Mouse (Mus musculus): ENCODE results near the gene Oaz2. TPM values are rescaled to one million over a fixed set of nuclear protein-coding genes. Genes with fewer than 3 reads are reported as not detected.

The Oaz2 gene
- polyA plus RNA-seq (2014; fragmentation: Nextera tagmentation; extraction: Ambion mirVana) = 204 and 224 TPM in 2 replicates

- H3K4me3 ChIP-seq (ENCODE audit: low read depth, low read length) = no peak within 1 kb of the TSS
- H3K4me1 ChIP-seq (replicated peaks; ENCODE audit: control insufficient read depth, insufficient read depth, low read length) = no peaks in the 10 kb centered on the region
- no peaks in the 10 kb centered on the region for H3K36me3 ChIP-seq (ENCODE audit: control insufficient read depth, insufficient read depth, low read length)
- no peak within 1 kb of the TSS for H3K27ac ChIP-seq (ENCODE audit: low read depth, low read length)
- ATAC-seq (ENCODE audit: low FRiP score) = no peak
- 94% methylated on average over 8 of the region's 8 CpGs for WGBS
- H3K27me3 ChIP-seq (ENCODE audit: control insufficient read depth, insufficient read depth, low read length) = no peaks in the 10 kb centered on the region
- no peak within 1 kb of the TSS for H3K4me2 ChIP-seq (replicated peaks; ENCODE audit: low read depth, low read length)
- DNase-seq (ENCODE audit: low spot score) = no peak
- H3K9me3 ChIP-seq (ENCODE audit: control insufficient read depth, low read length) = no peaks in the 10 kb centered on the region
- H3K9ac ChIP-seq (ENCODE audit: low read depth, low read length) = no peak within 1 kb of the TSS
These were observed at the start of gene Oaz2 for GRCm38 (mm10) chr9:65667701-65668100. Gene Oaz2, plus strand, starts transcription at chr9:65668001.

DNA sequence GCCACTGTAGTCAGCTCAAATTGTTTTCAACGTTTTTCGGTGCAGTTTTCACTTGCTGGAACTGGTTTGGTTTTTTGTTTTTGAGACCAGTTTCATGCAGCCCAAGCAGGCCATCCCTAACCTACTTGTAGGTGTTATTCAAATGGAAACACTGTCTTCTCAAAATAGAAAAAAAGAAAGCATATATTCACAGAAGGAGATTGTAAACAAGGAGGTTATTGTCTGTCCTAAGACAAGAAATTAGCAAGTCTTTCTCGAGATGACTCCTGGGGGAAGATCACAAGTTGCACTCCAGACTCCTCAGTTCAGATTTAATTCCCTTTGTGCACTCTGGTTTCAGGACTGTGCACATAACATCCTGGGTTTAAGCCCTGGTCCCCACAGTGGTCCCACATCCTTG lies 48.5 kb upstream of the Oaz2 start:
- H3K4me3 ChIP-seq (ENCODE audit: low read depth, low read length) = no peak overlapping the region
- H3K4me1 ChIP-seq (replicated peaks; ENCODE audit: control insufficient read depth, insufficient read depth, low read length) = no peaks in the 10 kb centered on the region
- no peak overlapping the region for H3K9ac ChIP-seq (ENCODE audit: low read depth, low read length)
- 62% methylated on average over 3 of the region's 3 CpGs for WGBS
- no peaks in the 10 kb centered on the region for H3K36me3 ChIP-seq (ENCODE audit: control insufficient read depth, insufficient read depth, low read length)
- no peaks in the 10 kb centered on the region for H3K9me3 ChIP-seq (ENCODE audit: control insufficient read depth, low read length)
- ATAC-seq (ENCODE audit: low FRiP score) (no peak), DNase-seq (ENCODE audit: low spot score) (no peak)
- no peak overlapping the region for H3K27ac ChIP-seq (ENCODE audit: low read depth, low read length)
- H3K4me2 ChIP-seq (replicated peaks; ENCODE audit: low read depth, low read length) = no peak overlapping the region
- no peaks in the 10 kb centered on the region for H3K27me3 ChIP-seq (ENCODE audit: control insufficient read depth, insufficient read depth, low read length)

DNA sequence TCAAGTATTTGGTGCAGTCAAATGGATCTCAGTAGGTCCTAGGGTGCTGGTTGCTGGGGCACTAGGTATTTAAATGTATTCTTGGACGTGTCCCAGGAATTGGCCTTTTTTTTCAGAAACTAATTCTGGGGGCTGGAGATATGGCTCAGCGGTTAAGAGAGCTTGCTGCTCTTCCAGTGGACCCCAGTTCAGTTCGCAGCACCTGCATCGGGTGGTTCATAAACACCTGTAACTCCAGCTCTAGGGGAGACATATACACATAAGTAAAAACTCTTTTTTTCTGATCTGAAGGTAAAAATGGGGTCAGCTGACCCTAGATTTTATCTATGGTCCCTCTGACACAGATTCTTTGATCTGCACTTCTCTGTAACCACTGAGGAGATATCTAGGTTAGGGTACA lies 46.6 kb upstream of the Oaz2 start:
- Histone ChIP-seq H3K4me2 (replicated peaks; ENCODE audit: low read depth, low read length) (no peak overlapping the region), H3K9me3 (ENCODE audit: control insufficient read depth, low read length) (no peaks in the 10 kb centered on the region), H3K36me3 (ENCODE audit: control insufficient read depth, insufficient read depth, low read length) (no peaks in the 10 kb centered on the region), H3K9ac (ENCODE audit: low read depth, low read length) (no peak overlapping the region), H3K27me3 (ENCODE audit: control insufficient read depth, insufficient read depth, low read length) (no peaks in the 10 kb centered on the region; the same call in 1 of the 2 replicates), H3K4me1 (replicated peaks; ENCODE audit: control insufficient read depth, insufficient read depth, low read length) (no peaks in the 10 kb centered on the region), H3K27ac (ENCODE audit: low read depth, low read length) (no peak overlapping the region), H3K4me3 (ENCODE audit: low read depth, low read length) (no peak overlapping the region)
- no peak for DNase-seq (ENCODE audit: low spot score)
- no peak for ATAC-seq (ENCODE audit: low FRiP score)
- WGBS = 93% methylated on average over 4 of the region's 4 CpGs

- Histone ChIP-seq H3K9me3 (ENCODE audit: control insufficient read depth, low read length) (no peaks in the 10 kb centered on the region), H3K27me3 (ENCODE audit: control insufficient read depth, insufficient read depth, low read length) (no peaks in the 10 kb centered on the region; the same call in 1 of the 2 replicates), H3K4me2 (replicated peaks; ENCODE audit: low read depth, low read length) (no peak overlapping the region), H3K9ac (ENCODE audit: low read depth, low read length) (no peak overlapping the region), H3K4me1 (replicated peaks; ENCODE audit: control insufficient read depth, insufficient read depth, low read length) (no peaks in the 10 kb centered on the region), H3K4me3 (ENCODE audit: low read depth, low read length) (no peak overlapping the region), H3K27ac (ENCODE audit: low read depth, low read length) (no peak overlapping the region), H3K36me3 (ENCODE audit: control insufficient read depth, insufficient read depth, low read length) (no peaks in the 10 kb centered on the region)
- ATAC-seq (ENCODE audit: low FRiP score) = no peak
- no peak for DNase-seq (ENCODE audit: low spot score)
- 72% methylated on average over 2 of the region's 2 CpGs for WGBS
These were observed 46.1 kb upstream of the Oaz2 start for GRCm38 (mm10) chr9:65621666-65622065.

- Histone ChIP-seq H3K36me3 (ENCODE audit: control insufficient read depth, insufficient read depth, low read length) (no peaks in the 10 kb centered on the region), H3K9me3 (ENCODE audit: control insufficient read depth, low read length) (no peaks in the 10 kb centered on the region), H3K4me1 (replicated peaks; ENCODE audit: control insufficient read depth, insufficient read depth, low read length) (no peaks in the 10 kb centered on the region), H3K27me3 (ENCODE audit: control insufficient read depth, insufficient read depth, low read length) (peaks cover 4% of the 10 kb centered on the region; the same call in 1 of the 2 replicates), H3K27ac (ENCODE audit: low read depth, low read length) (no peak overlapping the region), H3K4me3 (ENCODE audit: low read depth, low read length) (no peak overlapping the region), H3K9ac (ENCODE audit: low read depth, low read length) (no peak overlapping the region), H3K4me2 (replicated peaks; ENCODE audit: low read depth, low read length) (no peak overlapping the region)
- DNase-seq (ENCODE audit: low spot score) = no peak
- WGBS = 88% methylated on average over 5 of the region's 5 CpGs
- no peak for ATAC-seq (ENCODE audit: low FRiP score)
These were observed 45.0 kb upstream of the Oaz2 start for GRCm38 (mm10) chr9:65622826-65623225.

GRCm38 (mm10) chr9:65624266-65624665 lies 43.5 kb upstream of the Oaz2 start:
- Histone ChIP-seq H3K4me1 (replicated peaks; ENCODE audit: control insufficient read depth, insufficient read depth, low read length) (no peaks in the 10 kb centered on the region), H3K9ac (ENCODE audit: low read depth, low read length) (no peak overlapping the region), H3K27me3 (ENCODE audit: control insufficient read depth, insufficient read depth, low read length) (peaks cover 15% of the 10 kb centered on the region), H3K4me3 (ENCODE audit: low read depth, low read length) (no peak overlapping the region), H3K4me2 (replicated peaks; ENCODE audit: low read depth, low read length) (no peak overlapping the region), H3K36me3 (ENCODE audit: control insufficient read depth, insufficient read depth, low read length) (no peaks in the 10 kb centered on the region), H3K9me3 (ENCODE audit: control insufficient read depth, low read length) (no peaks in the 10 kb centered on the region), H3K27ac (ENCODE audit: low read depth, low read length) (no peak overlapping the region)
- DNase-seq (ENCODE audit: low spot score) (no peak), ATAC-seq (ENCODE audit: low FRiP score) (no peak)
- WGBS = 67% methylated on average over 2 of the region's 2 CpGs

GRCm38 (mm10) chr9:65629025-65629766 lies 38.6 kb upstream of the Oaz2 start, which contains the start of gene Rbpms2:
Gene Rbpms2, plus strand, starts transcription at chr9:65629648.
- peaks cover 31% of the 10 kb centered on the region for H3K27me3 ChIP-seq (ENCODE audit: control insufficient read depth, insufficient read depth, low read length)
- WGBS = 1% methylated on average over 33 of the region's 40 CpGs
- no peak for ATAC-seq (ENCODE audit: low FRiP score)

DNA sequence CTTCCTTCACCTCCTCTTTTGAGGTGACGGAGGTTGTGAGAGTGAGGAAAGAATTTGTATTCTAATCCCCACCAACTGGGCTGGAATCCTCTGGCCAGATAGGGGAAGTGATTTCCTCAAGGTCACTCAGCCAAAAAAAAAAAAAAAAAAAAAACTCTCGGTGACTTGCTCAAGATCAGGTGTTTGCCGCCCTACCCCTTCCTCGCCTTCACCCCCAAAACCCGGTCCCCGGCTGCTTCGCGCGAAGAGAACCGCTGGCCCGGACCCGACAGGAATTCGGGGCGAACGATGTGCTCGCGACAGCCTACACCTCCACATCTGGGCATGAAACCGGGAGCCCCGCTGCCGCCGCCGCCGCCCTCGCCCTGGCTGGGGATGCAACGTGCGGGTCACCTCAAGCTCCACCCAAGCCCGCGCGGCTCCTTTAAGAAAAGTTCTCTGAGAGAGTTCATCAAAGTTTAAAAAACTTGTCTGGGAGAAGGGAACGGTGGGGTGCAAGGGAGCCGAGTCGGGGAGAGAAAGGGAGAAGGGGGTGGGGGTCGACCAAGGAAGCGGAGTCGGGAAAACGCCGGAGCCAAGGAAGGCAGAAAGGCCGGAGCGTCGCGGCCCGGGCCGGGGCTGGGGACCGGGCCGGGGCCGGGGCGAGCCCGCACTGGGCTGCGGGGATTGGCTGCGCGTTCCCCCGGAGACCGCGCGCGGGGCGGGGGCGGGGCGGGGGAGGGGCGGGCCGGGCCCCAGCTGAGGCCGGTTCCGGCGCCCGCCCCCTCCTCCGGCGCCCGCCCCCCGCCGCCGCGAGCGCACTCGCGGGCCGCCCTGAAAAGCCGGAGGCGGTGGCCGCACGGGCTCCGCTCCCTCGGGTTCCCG lies 37.8 kb upstream of the Oaz2 start:
- Histone ChIP-seq H3K36me3 (ENCODE audit: control insufficient read depth, insufficient read depth, low read length) (no peaks in the 10 kb centered on the region), H3K4me2 (replicated peaks; ENCODE audit: low read depth, low read length) (peak overlapping the region; percentile 97), H3K9ac (ENCODE audit: low read depth, low read length) (peak overlapping the region; percentile 71), H3K27ac (ENCODE audit: low read depth, low read length) (no peak overlapping the region), H3K9me3 (ENCODE audit: control insufficient read depth, low read length) (no peaks in the 10 kb centered on the region), H3K4me1 (replicated peaks; ENCODE audit: control insufficient read depth, insufficient read depth, low read length) (0 out of 2 replicates have a peak, but pooled peaks cover 4% of the 10 kb centered on the region), H3K27me3 (ENCODE audit: control insufficient read depth, insufficient read depth, low read length) (peaks cover 31% of the 10 kb centered on the region), H3K4me3 (ENCODE audit: low read depth, low read length) (peak overlapping the region; percentile 60)
- ATAC-seq (ENCODE audit: low FRiP score) (peak; percentile 86), DNase-seq (ENCODE audit: low spot score) (no peak)
- under 1% methylated on average over 40 of the region's 83 CpGs for WGBS

More at GRCm38 (mm10) chr9:65629025-65629766, 38.6 kb upstream of the Oaz2 start, which contains the start of gene Rbpms2:
- no peak within 1 kb of the TSS for H3K27ac ChIP-seq (ENCODE audit: low read depth, low read length)
- H3K4me3 ChIP-seq (ENCODE audit: low read depth, low read length) = peak within 1 kb of the TSS; percentile 60
- no peaks in the 10 kb centered on the region for H3K9me3 ChIP-seq (ENCODE audit: control insufficient read depth, low read length)
- peak within 1 kb of the TSS; percentile 97 for H3K4me2 ChIP-seq (replicated peaks; ENCODE audit: low read depth, low read length)
- peak within 1 kb of the TSS; percentile 71 for H3K9ac ChIP-seq (ENCODE audit: low read depth, low read length)
- no peaks in the 10 kb centered on the region for H3K36me3 ChIP-seq (ENCODE audit: control insufficient read depth, insufficient read depth, low read length)
- H3K4me1 ChIP-seq (replicated peaks; ENCODE audit: control insufficient read depth, insufficient read depth, low read length) = 0 out of 2 replicates have a peak, but pooled peaks cover 4% of the 10 kb centered on the region
- DNase-seq (ENCODE audit: low spot score) = peak; percentile 50
